Mouse (Mus musculus) forebrain, postnatal 0 days (tissue): Measurements from ENCODE around the gene Cpvl. TPM values are rescaled to one million over a fixed set of nuclear protein-coding genes. Genes with fewer than 3 reads are reported as not detected.
A peak's percentile ranks its signal among the peaks of the same experiment; 100 is the strongest.

Source experiments
- ATAC-seq: fragments of 200-750 bp; cut with Nextera tagmentation; 2 replicates; pipeline ENCODE4 v1.8.0; 2017; ENCODE audit warnings: mild to moderate bottlenecking, moderate library complexity
- DNase-seq: peaks from one replicate; pipeline ENCODE4 v3.0.0-alpha.2; 2015
- H3K27ac ChIP-seq: fragments of 300-500 bp; sonication (generic); 2 replicates; pipeline ENCODE4 v1.5.1; 2014; ENCODE audit warnings: low read depth, mild to moderate bottlenecking, antibody characterized with exemption, low read length, moderate library complexity, mixed read lengths
- H3K27me3 ChIP-seq: fragments of 300-500 bp; sonication (generic); 2 replicates; pipeline ENCODE4 v1.6.1; 2014; ENCODE audit warnings: mild to moderate bottlenecking, low read length, mixed read lengths; ENCODE audit not compliant: insufficient read depth
- H3K36me3 ChIP-seq: fragments of 300-500 bp; sonication (generic); 2 replicates; pipeline ENCODE4 v1.6.1; 2014; ENCODE audit warnings: mild to moderate bottlenecking, moderate library complexity; ENCODE audit not compliant: insufficient read depth
- H3K4me1 ChIP-seq: fragments of 300-500 bp; sonication (generic); 2 replicates; pipeline ENCODE4 v1.6.1; 2014; ENCODE audit warnings: antibody characterized with exemption; ENCODE audit not compliant: insufficient read depth
- H3K4me2 ChIP-seq: fragments of 300-500 bp; sonication (generic); 2 replicates; pipeline ENCODE4 v1.6.1; 2014; ENCODE audit warnings: low read depth, mild to moderate bottlenecking, moderate library complexity
- H3K4me3 ChIP-seq: fragments of 300-500 bp; sonication (generic); 2 replicates; pipeline ENCODE4 v1.5.1; 2014; ENCODE audit warnings: low read depth, low read length, mixed read lengths
- H3K9ac ChIP-seq: fragments of 300-500 bp; sonication (generic); 2 replicates; pipeline ENCODE4 v1.6.1; 2014; ENCODE audit warnings: mild to moderate bottlenecking
- H3K9me3 ChIP-seq: fragments of 300-500 bp; sonication (generic); 2 replicates; pipeline ENCODE4 v1.6.1; 2016; ENCODE audit warnings: low read length
- CTCF ChIP-seq: sonication (generic); IDR thresholded peaks from 2 replicates; pipeline ENCODE4 v1.5.1; 2016; ENCODE audit warnings: antibody characterized with exemption, control low read depth, low read depth
- WGBS: fragments of 180-500 bp; shearing (Covaris S2); extraction: QIAGEN DNeasy Blood & Tissue Kit; methylation state at CpG from one replicate; pipeline ENCODE4 v1.1.7; 2014; 5-methylcytosine and 5-hydroxymethylcytosine counted together
- polyA plus RNA-seq: library from polyadenylated mRNA; unstranded; fragments of >200 nt; fragmentation: Nextera tagmentation; extraction: Ambion mirVana; gene quantifications from 2 replicates; pipeline ENCODE4 v1.2.1, GENCODE M21; 2015
- total RNA-seq: library from RNA; depleted of rRNA; stranded (reverse); fragments of >200 nt; gene quantifications from 2 replicates; pipeline ENCODE4 v1.2.3, GENCODE M21; 2014; rRNA removed

Gene Cpvl
- total and polyA plus RNA-seq, 2 experiments from 2014 or later = 0.13 TPM; not detected in 1

DNA sequence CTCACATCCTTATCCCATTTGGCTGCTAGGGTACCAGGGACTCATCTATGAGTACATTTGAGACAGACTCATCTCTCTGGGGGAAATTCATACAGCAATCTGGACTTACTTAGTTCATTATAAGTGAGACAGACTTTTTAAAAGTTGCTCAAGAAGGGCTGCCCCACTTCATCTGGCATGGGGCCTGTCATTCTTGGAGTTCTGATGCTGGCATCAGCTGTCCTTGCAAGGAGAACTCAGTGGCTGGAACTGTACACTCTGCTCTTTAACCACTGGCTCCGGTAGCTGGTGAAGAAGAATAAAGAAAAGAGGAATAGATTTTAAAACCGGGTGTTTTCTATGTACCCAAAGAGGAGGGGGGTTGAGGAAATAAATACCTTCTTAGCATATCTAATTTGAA, 121.7 kb downstream of the Cpvl start:
- Histone ChIP-seq H3K9ac (no peak overlapping the region), H3K4me2 (no peak overlapping the region), H3K27me3 (no peaks in the 10 kb centered on the region), H3K4me1 (no peaks in the 10 kb centered on the region), H3K9me3 (no peaks in the 10 kb centered on the region), H3K27ac (no peak overlapping the region), H3K4me3 (no peak overlapping the region), H3K36me3 (no peaks in the 10 kb centered on the region)
- 71% methylated on average over 2 of the region's 2 CpGs for WGBS
- ATAC-seq = no peak
- DNase-seq = no peak
- no peak for TF ChIP-seq CTCF

DNA sequence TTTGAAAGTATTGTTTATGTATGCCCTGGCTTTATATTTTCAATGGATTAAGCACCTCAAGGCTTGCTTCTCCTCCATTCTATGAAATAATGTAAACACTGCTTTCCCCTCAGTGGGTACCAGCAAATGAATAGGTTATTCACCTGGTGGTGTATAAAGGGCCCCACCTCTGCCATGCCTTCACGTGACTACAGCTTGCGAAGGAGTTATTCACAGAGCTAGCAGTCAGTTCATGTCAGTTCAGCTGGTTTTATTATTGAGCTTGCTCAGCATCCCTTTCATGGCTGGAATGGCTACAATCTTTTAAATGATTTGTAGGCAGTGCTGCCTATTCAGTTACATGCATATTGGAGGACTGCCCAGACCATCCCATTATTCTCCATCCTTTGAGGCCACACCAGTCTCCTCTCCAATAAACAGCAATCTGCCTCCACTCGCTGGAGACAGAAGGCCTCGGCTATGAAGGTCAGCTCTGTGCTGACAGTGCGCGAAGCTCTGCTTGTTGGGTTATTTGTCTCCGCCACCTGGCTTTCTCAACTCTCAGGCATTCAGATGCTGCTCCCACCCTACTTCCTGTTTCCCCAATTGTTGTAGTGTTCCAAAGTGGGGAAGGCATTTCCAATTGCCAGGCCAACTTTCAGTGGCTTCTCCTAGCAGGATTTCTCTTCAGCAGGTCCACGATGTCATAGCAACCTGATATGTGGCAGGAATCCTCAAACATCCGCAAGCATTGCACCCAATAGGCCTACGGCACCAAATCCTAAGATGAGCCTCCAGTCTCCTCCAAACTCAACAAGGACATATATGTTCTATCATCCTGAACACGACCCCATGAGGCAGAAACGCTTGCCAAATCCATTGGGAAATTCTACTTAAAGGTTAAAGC, 123.3 kb downstream of the Cpvl start:
- no peak overlapping the region for H3K9ac ChIP-seq
- H3K36me3 ChIP-seq = no peaks in the 10 kb centered on the region
- H3K4me3 ChIP-seq = no peak overlapping the region
- H3K27me3 ChIP-seq = no peaks in the 10 kb centered on the region
- DNase-seq (peak; percentile 58), ATAC-seq (peak; percentile 88)
- TF ChIP-seq CTCF = no peak
- H3K4me2 ChIP-seq = no peak overlapping the region
- H3K4me1 ChIP-seq = no peaks in the 10 kb centered on the region
- 0 out of 2 replicates have a peak overlapping the region, but pooled peaks have one; percentile 23 for H3K27ac ChIP-seq
- no peaks in the 10 kb centered on the region for H3K9me3 ChIP-seq
- 61% methylated on average over 12 of the region's 12 CpGs for WGBS

DNA sequence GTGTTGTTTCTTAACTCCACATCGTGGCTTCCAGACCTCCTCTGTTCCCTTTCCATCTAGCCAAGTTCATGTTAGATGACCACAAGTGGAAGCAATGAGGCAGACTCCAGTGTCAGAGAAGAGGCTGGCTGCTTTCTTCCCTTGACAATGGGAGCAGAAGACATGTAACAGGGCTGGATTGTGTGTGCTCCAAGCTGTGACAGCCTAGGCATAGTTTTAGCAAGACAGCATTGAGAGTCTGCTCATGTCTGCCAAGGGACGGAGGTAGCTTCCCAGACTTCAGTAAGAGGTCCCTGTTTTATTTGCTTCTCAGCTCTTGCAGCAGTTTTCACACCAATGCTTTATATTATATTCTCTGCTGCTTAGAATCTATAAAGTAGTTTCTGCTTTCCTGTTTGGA, 124.2 kb downstream of the Cpvl start:
- Histone ChIP-seq H3K4me3 (no peak overlapping the region), H3K4me2 (no peak overlapping the region), H3K27ac (no peak overlapping the region), H3K36me3 (no peaks in the 10 kb centered on the region), H3K9ac (no peak overlapping the region), H3K9me3 (no peaks in the 10 kb centered on the region), H3K27me3 (no peaks in the 10 kb centered on the region), H3K4me1 (no peaks in the 10 kb centered on the region)
- DNase-seq (no peak), ATAC-seq (0 out of 2 replicates have a peak, but pooled peaks have one; percentile 47)
- no peak for TF ChIP-seq CTCF
- 61% methylated on average over 2 of the region's 2 CpGs for WGBS

DNA sequence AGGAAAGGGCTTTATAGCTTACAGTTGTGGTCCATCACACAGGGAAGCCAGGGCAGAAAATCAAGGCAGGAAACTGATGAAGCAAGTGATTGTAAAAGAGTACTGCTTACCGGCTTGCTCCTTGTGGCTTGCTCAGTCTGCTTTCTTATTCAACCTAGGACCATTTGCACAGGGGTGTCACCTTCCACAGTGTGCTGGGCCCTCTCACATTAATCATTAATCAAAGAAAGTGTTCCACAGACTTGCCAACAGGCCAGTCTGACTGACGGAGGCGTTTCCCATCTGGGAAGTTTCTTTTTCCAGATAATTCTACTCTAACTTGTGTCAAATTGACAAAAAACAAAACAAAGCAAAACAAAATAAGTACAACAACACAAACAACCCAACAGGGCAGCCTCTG, 124.9 kb downstream of the Cpvl start:
- H3K27me3 ChIP-seq = no peaks in the 10 kb centered on the region
- no peaks in the 10 kb centered on the region for H3K9me3 ChIP-seq
- TF ChIP-seq CTCF = no peak
- no peaks in the 10 kb centered on the region for H3K36me3 ChIP-seq
- H3K4me2 ChIP-seq = no peak overlapping the region
- H3K4me1 ChIP-seq = no peaks in the 10 kb centered on the region
- H3K4me3 ChIP-seq = no peak overlapping the region
- no peak overlapping the region for H3K27ac ChIP-seq
- H3K9ac ChIP-seq = no peak overlapping the region
- 86% methylated on average over 3 of the region's 3 CpGs for WGBS
- ATAC-seq = no peak
- DNase-seq = no peak

DNA sequence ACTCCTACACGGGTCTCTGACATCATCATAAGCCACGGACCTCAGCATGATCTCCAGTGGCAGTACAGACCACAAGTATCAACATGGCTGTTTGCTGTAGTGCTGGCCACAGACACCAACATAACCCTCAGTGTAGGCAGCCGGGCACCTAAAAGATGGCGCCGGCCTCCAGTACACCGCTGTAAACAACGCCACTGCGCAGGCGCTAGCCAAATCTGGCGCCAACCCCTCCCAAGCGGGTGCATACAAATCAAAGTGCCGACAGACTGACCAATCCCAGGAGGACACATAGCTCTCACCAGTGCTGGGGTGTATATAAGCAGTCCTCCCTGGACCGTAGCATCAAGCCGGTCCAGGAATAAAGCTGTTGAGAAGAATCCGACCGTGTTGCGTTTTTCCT, 133.8 kb downstream of the Cpvl start:
- no peak overlapping the region for H3K4me3 ChIP-seq
- WGBS = 95% methylated on average over 17 of the region's 17 CpGs
- no peak overlapping the region for H3K9ac ChIP-seq
- H3K4me1 ChIP-seq = no peaks in the 10 kb centered on the region
- no peak overlapping the region for H3K4me2 ChIP-seq
- H3K27ac ChIP-seq = no peak overlapping the region
- DNase-seq (no peak), ATAC-seq (no peak)
- TF ChIP-seq CTCF = no peak
- no peaks in the 10 kb centered on the region for H3K36me3 ChIP-seq
- no peaks in the 10 kb centered on the region for H3K9me3 ChIP-seq
- H3K27me3 ChIP-seq = no peaks in the 10 kb centered on the region; the same call in 1 of the 2 replicates

DNA sequence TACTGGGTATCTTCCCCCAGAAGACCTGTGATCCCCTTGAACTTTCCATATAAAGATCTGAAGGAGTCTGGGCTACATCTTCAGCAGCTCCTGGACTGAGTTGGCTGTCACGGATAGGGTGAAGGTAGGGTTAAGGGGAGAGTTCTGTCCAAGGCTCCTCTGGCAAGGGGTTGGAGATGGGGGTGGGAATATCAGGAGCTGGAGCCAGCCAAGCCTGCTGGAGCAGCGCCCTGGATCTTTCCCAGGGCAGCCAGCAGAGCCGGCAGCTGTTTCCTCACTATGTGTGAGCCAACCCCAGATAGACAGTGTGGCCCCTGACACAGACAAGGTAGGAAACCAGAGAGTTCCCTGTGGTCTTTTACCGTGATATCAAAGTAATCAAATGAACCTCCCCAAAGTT, 153.3 kb downstream of the Cpvl start:
- Histone ChIP-seq H3K9ac (no peak overlapping the region), H3K36me3 (no peaks in the 10 kb centered on the region), H3K9me3 (no peaks in the 10 kb centered on the region), H3K4me2 (no peak overlapping the region), H3K27ac (no peak overlapping the region), H3K4me3 (no peak overlapping the region), H3K27me3 (0 out of 2 replicates have a peak, but pooled peaks cover under 1% of the 10 kb centered on the region), H3K4me1 (no peaks in the 10 kb centered on the region)
- ATAC-seq (no peak), DNase-seq (no peak)
- 57% methylated on average over 4 of the region's 4 CpGs for WGBS
- no peak for TF ChIP-seq CTCF

Other genes with a start within 250 kb of the Cpvl start
- 17.8 and 27.8 TPM in 2 replicates for gene Tril, start 157.8 kb downstream of the Cpvl start, total RNA-seq
- 8.5 and 18.2 TPM in 2 replicates for gene Tril, start 157.8 kb downstream of the Cpvl start, polyA plus RNA-seq
- gene Chn2, start 60.9 kb upstream of the Cpvl start, total RNA-seq = 43.9 and 49.4 TPM in 2 replicates
- gene Chn2, start 60.9 kb upstream of the Cpvl start, polyA plus RNA-seq = 28.7 and 33.3 TPM in 2 replicates